Mouse (Mus musculus): ENCODE measurements around the gene Vwce.
A peak's percentile ranks its signal among the peaks of the same experiment; 100 is the strongest.

The Vwce gene

DNA sequence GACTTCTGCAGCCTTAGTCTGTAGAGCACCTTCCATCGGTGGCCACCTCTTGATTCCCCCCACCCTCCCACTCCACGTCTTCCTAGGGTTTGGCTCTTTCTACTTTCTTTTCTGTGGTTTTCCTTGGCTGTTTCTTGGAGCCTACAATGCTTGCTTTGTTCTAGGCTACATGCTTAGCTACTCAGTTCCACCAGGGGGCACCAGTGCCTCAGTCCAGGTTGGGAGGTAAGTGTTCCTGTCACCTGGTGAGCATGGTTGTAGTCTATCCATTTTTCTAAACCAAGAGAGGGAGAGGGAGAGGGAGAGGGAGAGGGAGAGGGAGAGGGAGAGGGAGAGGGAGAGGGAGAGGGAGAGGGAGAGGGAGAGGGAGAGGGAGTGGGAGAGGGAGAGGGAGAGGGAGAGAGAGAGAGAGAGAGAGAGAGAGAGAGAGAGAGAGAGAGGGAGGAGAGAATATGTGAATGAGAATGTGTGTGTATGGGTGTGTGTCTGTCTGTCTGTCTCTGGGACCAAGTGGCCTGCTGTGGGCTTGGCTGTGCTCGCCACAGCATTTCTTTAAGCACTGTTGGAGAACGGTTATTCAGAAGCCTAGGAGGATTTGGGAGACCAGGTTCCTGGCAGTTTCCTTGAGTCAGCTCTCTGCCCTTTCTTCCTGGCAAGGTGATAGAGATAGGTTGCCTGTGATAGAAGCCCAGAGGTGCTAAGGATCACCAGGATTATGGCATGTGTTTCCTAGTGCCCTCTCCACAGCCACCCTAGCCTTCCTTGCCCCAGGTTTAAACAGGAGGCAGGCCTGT is 80.9 kb downstream of the Vwce start:
- peak; percentile 52 to 67 for DNase-seq (ENCODE audit: low spot score in 2 of 2)

DNA sequence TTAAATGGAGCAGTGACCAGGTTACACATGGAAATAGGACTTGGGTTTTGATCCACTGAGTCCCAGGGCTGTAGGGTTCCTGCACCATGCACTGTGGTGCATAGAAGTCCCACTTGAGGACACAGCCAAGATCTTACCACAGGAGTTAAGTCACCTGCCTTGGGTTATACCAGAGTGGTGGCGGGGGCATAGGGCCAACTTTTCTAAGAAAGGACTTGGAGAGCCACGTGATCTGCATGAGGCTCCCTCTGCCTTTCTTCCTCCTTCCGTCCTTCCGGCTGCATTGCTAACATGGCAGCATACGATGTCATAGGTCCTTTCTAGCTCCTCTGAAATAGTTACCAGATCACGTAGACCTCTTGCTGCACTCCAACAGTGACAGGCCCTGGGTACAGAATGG is 81.5 kb downstream of the Vwce start:
- DNase-seq (ENCODE audit: low spot score in 2 of 2), result no peak

All from urinary bladder, postnatal 36 days (tissue).